Mouse (Mus musculus): ENCODE measurements around the gene Ptges.

DNA sequence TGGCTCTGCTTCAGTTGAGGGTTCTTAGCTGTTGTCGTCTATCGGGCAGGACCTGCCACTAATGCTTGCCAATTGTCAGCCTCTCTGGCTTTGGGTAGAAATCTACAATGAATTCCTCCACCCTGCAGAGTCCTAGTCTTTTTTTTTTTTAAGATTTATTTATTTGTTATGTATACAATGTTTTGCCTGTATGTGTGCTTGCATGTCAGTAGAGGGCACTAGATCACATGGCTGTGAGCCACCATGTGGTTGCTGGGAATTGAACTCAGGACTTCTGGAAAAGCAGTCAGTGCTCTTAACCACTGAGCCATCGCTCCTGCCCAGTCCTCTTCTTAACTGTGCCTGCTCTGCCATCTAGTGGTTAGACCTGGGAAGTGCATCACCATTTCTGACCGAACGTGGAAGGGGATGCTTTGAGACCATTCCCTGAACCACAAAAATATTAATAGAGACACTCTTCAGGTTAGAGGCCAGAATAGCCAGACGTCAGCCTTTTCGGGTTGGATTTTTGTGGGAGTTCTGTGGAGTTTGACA is 4.3 kb upstream of the Ptges start:
- TF ChIP-seq POLR2A (IDR thresholded peaks at IDR 0.05; ENCODE audit: control insufficient read depth, extremely low read depth, insufficient read depth, low read length, poor library complexity) (no peak), CTCF (IDR thresholded peaks at IDR 0.05; ENCODE audit: borderline replicate concordance, control insufficient read depth, extremely low read depth, insufficient read depth, low read length, poor library complexity) (no peak)

Measured in thymus, adult 2 months (tissue).